Mouse (Mus musculus) natural killer cell, adult 2 months (primary cell): ENCODE measurements around the gene Calcrl.
A peak's percentile ranks its signal among the peaks of the same experiment; 100 is the strongest.

Experiments used
- DNase-seq, 2 experiments: peaks; one replicate each; pipeline ENCODE4 v3.0.0; 2022; ENCODE audit warnings: low spot score in 2 of 2

Gene Calcrl

DNA sequence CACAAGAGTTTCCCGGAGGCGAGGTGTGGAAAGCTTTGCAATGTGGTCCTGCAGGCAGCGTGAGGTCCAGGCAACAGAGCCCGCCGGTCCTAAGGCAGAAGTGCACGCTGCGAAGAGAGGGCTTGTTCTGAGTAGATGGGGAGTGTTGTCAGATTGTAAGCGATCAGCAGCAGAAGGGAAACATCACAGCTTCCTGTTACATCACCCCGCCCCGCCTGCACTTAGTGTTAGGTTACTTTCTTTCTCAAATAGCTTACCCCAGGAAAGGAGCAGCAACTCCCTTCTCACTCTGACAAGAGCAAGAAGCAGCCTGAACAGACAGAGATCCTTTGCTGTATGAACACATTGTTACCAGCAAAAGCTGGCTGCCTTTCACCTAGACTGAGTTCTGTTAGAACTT is at the start of gene Calcrl:
Gene Calcrl (minus strand): TSS at position 274 of the 400 bp plus-strand sequence.
- peak; percentile 77 to 80 for DNase-seq

DNA sequence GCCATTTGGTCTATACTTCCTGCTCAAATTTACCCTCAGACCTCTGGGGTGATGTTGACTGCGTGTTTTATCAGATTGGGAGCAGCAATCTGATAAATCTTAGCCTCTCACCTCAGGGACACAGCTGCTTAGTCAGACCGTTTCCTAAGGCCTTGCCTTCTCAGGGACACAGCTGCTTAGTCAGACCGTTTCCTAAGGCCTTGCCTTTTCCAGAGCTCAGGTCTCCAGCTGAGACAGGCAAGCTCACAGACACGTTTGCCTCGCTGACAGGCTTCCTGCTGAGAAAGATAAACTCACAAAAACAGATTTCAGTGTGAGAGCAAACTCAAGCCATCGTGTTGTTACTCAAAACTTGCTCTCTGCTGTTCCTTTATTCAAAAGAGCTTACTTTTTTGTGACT is 49.4 kb upstream of the Calcrl start:
- no peak for DNase-seq

DNA sequence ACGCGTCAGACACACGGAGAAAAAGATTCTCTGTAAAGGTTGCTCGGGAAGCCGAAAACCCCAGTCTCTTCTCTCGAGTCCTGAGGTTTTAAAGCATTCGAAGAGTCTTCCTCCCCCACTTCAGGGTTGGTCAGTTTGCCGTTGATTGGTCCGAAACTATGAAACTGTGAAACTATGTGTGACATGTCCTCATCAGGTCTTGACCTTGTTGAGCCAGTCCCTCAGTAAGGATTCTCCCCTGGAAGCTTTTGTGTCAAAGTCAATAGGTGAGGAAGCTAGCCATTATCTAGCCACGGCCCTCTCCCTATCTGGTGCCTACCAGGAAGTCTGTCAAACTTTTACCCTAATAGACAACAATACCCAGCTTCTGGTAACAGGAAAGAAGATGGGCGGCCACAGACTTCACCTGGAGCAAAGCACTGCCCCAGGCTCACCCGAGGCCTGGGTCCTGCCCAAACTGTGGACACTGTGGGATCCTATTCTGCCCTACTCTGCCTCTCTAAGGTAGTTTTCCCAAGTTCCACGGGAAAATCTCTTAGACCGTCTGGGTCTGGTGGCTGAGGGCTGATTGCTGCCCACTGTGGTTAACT is 48.8 kb upstream of the Calcrl start:
- DNase-seq: no peak

GRCm38 (mm10) chr2:84467391-84467790 is 42.2 kb upstream of the Calcrl start:
- DNase-seq: no peak

DNA sequence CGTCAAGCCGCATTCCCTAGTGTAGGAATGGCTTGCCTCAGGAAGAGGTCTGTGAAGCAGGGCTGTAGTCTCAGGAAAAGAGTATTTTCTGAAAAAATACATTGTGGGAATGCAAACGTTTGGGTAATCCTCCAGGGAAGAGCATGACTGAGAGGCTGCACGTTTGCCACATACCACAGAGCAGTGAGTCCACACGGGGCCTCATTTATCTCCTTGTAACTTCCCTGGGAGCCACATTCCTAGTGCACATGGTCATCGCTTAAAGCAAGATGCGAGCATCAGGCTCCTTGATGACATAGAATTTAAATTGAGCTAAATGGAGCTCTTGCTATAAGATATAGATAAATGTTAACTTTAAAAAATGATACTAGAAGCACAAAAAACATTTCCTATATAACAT is 39.7 kb upstream of the Calcrl start:
- no peak for DNase-seq

GRCm38 (mm10) chr2:84462411-84462810 is 37.2 kb upstream of the Calcrl start:
- no peak for DNase-seq

- no peak for DNase-seq
Observed at GRCm38 (mm10) chr2:84459651-84460177, 34.5 kb upstream of the Calcrl start.

DNA sequence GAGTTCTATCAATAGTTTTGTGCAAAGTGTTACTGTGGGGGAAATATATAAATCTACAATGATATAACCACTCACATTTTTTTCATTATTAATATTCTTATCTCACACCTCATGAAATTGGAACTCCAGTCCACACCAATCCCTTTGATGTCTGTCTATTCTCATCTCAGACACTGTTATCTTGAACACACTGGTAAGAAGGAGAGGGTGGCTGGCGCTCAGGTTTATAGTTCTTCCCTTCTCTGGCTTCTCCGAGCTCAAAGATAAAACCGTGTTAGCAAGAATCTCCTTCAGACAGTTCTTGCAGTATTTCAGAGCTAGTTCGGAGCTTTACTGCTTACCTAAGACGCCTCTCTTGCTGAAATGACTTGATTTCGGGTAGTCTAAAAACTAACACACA is 32.0 kb upstream of the Calcrl start:
- DNase-seq: no peak

DNA sequence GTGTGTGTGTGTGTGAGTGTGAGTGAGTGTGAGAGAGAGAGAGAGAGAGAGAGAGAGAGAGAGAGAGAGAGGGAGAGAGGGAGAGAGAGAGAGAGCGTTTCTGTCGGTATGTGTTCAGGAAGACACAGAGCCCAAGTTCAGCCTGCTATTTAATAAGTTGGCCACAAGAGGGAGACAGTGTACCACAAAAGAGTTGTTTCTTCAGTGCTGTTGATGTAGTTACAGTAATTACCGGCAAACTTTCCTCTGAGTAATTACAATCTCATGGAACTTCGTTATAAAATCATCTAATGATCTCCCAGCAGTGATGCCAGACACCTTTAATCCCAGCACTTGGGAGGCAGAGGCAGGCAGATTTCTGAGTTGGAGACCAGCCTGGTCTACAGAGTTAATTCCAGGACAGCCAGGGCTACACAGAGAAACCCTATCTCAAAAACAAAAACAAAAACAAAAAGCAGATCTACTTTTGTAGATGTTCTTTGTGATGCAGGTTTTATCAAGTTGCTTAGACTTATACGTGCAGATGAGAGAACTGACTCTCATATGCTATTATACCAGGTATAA is 30.1 kb upstream of the Calcrl start:
- peak; percentile 49 to 64 for DNase-seq

GRCm38 (mm10) chr2:84454551-84455235 is 29.5 kb upstream of the Calcrl start:
- DNase-seq: peak in 1 of 2 experiments; percentile 2

DNA sequence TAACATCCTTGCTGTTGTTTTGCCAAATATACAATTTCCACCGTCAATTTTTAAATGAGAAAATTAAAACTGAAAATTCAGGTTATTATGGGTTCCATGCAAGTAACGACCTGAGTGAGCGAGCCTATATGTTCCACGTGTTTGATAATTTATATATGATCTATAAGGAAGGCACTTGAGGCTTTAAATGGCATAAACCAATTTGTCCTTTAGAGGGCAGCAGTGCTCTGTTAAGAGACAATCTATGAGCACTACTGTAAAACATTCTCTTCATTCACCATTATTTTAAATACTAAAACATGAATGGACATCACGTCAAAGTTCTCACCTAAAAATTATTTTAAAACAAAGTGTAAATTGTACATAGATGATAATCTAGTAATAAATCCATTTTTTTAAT is 28.8 kb upstream of the Calcrl start:
- peak; percentile 16 to 27 for DNase-seq

DNA sequence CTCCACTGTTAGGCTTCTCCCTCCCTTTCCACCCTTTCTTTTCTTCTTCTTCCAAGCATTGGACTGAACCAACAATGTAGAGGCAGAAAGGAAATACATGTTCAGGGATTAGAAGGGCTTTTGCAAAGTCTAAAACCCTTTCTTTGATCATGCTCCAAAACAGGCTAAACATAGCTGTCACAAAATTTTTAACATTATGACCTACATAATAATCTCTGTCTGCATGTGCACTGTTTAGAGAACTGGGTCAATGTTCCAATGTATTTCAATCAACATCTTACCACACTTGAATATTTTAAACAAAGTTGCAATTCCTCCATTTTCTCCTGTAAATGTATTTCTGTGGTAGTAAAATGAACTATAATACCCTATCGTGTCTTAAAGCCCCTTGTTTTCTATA is 20.3 kb upstream of the Calcrl start:
- DNase-seq: no peak

DNA sequence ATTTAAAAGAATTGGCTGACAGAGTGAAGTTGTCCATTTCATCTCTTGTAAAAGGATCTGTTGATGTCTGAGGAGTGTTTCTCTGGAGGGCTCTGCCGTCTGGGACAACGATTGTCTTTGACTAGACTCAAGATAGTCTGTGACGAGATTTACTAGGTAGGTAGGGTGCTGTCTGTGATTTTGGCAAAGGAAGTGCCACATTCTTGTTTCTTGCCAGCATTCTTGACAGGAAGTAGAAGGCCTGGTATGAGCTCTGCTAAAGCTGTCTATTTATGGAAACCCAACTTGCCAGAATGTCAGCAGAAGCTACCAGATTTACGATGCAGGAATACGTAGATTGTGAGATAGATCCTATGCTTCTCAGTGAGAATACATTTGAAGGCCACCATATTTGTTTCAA is 16.7 kb upstream of the Calcrl start:
- no peak for DNase-seq

DNA sequence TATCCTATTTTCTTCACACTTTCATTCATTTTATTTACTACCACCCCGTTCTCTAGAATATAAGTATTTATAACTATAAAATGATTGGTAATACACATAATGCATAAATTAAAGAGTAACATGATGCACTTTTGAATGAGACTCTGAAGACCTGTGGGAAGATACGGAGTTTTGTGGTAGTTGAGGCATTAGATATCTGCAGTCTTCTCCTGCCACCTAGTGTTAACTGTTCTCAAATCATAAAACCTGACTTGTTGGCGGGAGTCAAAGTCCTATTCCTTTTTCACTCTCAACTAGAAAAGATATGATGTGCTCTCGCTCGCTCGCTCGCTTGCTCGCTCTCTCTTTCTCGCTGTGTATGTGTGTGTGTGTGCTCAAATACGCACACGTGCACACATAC is 4.5 kb upstream of the Calcrl start:
- peak; percentile 18 to 32 for DNase-seq

GRCm38 (mm10) chr2:84428836-84429235 is 3.6 kb upstream of the Calcrl start:
- DNase-seq: no peak

DNA sequence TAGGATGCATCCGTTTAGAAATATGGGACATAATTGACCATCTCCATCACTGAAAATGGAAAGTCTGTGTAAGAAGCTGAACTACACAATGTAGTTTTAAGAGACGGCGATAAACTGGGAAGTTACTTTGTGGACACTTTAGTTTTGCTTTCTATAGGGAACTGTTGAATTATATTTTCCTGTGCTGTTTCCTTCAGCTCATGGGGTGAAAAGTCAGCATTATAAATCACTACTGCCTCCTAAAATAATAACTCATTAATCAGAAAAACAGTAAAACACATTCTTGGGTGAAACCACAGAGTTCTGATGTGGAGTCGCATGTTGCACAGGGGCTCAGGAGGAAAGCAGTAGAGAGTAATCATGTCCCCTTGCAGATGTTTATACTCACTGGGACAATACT is 1.3 kb upstream of the Calcrl start:
- no peak for DNase-seq

DNA sequence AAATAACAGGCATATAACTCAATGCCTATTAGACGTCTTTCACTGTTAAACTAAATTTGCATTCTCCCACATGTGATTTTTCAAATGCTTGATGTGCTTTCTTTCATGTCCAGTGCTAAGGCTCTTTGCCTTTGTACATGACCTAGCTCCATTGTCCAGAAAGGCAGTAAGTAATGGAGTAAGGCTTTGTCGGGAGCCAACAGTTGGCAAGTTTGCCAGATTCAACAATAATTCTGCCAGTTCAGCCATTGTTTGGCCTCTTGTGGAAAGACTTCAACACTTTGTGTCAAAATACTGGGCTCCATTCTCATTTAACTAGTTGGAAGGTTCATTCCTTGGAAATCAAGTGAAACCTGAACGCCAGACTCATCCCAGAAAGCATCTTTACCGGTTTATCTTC is 8.7 kb downstream of the Calcrl start:
- DNase-seq: no peak

GRCm38 (mm10) chr2:84409796-84410592 is 15.2 kb downstream of the Calcrl start:
- DNase-seq: no peak

DNA sequence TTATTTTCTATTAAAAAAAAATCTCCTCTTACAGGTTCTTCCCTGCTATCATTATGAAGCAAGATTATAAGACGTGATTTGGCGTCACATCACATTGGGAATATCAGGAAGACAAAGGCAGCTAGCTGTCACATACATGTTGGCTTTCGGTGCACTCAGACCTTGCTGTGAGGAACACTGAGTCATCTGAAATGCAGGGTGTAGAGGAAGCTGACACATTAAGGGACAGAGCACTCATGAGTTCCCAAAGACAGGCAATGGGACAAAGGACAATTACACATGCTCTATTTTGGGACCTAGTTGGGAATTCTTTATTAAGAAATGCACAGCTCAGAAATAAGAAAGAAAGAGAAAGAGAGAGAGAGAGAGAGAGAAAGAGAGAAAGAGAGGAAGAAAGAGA is 20.4 kb downstream of the Calcrl start:
- DNase-seq: no peak

- DNase-seq: no peak
Observed at GRCm38 (mm10) chr2:84402713-84403112, 22.5 kb downstream of the Calcrl start.

GRCm38 (mm10) chr2:84396557-84396956 is 28.7 kb downstream of the Calcrl start:
- DNase-seq: no peak

GRCm38 (mm10) chr2:84393236-84393635 is 32.0 kb downstream of the Calcrl start:
- no peak for DNase-seq
